Mouse (Mus musculus): ENCODE results near the gene Gm3727. TPM values are rescaled to one million over a fixed set of nuclear protein-coding genes. Genes with fewer than 3 reads are reported as not detected.
"Not testable (repeated sequence)": the region's sequence is repeated elsewhere in the genome, so short reads cannot be mapped to it uniquely, and the experiment has no call there.

Gene Gm3727
- not detected for total RNA-seq (2021)
- long read RNA-seq, experiment 1 = 0 reads
- long read RNA-seq, experiment 2 = 0 reads

DNA sequence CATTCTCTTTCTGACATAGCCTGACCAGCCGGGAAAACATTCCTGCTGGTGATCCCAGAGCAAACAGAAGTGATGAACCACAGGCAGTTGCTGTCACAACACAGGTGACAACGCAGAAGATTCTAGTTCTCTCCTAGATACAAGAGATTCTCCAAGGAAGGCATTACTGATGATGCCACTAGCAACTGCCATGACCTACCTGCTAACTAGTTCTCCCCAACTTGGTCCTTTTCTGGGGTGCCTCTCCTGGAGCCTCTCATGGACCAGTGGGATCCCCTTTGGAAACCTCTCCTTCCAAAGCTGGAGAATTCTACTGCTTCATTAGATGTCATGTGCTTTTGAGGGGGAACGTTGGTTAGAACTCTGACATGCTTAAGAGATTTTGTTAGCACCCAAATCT is at the start of gene Gm3727:
Gm3727 (minus strand) TSS at position 101 of the 400 bp plus-strand sequence.
- DNase-seq = not testable (repeated sequence)

DNA sequence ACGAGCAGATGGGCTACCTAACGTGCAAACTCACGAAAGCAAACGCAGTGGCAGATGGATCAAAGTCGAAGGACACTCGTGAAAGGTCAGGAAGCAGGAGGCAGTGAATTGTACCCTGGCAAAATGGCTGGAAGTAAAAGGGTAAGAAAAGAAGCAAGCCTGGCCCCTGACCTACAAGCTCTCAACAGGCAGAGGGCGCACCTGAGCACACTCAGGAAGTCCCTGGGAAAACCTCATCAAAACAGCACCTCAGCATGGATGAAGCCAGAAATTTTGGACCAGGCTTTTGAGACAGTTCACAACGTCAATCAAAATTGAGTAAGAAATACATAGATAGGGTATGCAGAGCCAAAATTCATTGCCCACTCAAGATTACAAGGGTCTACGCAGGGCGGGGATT is 21.0 kb downstream of the Gm3727 start:
- peak; percentile 1 for DNase-seq

Other genes starting within 250 kb of the Gm3727 start
- gene Gm10406, start 237.3 kb downstream of the Gm3727 start, total RNA-seq (2021) = under 1 TPM; 0.30 to 0.42 TPM
- not detected for gene Gm3685, start 219.7 kb downstream of the Gm3727 start, total RNA-seq (2021)
- gene Gm3696, start 164.1 kb downstream of the Gm3727 start, total RNA-seq (2021) = under 1 TPM; 0.27 to 0.42 TPM
- not detected for gene Gm6676, start 139.3 kb downstream of the Gm3727 start, total RNA-seq (2021)
- gene Gm3512, start 90.2 kb downstream of the Gm3727 start, total RNA-seq (2021) = under 1 TPM; 0.45 to 0.76 TPM
- not detected for gene Gm16434, start 70.2 kb downstream of the Gm3727 start, total RNA-seq (2021)
- gene Gm3739, start 50.3 kb upstream of the Gm3727 start, total RNA-seq (2021) = under 1 TPM; 0.39 to 0.55 TPM
- not detected for gene Gm5797, start 67.7 kb upstream of the Gm3727 start, total RNA-seq (2021)
- gene Gm8374, start 100.4 kb upstream of the Gm3727 start, total RNA-seq (2021) = not detected
- under 1 TPM in 1 of 2 experiments, not detected in 1; 0.24 TPM for gene Gm3755, start 186.2 kb upstream of the Gm3727 start, total RNA-seq (2021)
- gene Gm3752, start 219.0 kb upstream of the Gm3727 start, total RNA-seq (2021) = under 1 TPM in 1 of 2 experiments, not detected in 1; 0.21 TPM